Mouse (Mus musculus) c-Kit-positive CD71-negative TER-119-negative erythroid progenitor cells, embryonic 14.5 days (primary cell): ENCODE data around the gene Elmo1.
"Not testable (repeated sequence)": the region's sequence is repeated elsewhere in the genome, so short reads cannot be mapped to it uniquely, and the experiment has no call there.

Experiments used
- DNase-seq: peaks from one replicate; pipeline ENCODE4 v3.0.0-alpha.2; 2013; ENCODE audit warnings: low read depth

Gene Elmo1

GRCm38 (mm10) chr13:20615596-20616469, 525.4 kb downstream of the Elmo1 start:
- DNase-seq, result no peak

- no peak for DNase-seq
Observed at GRCm38 (mm10) chr13:20619946-20620345, 529.5 kb downstream of the Elmo1 start.

GRCm38 (mm10) chr13:20623071-20623850, 532.9 kb downstream of the Elmo1 start:
- no peak for DNase-seq

DNA sequence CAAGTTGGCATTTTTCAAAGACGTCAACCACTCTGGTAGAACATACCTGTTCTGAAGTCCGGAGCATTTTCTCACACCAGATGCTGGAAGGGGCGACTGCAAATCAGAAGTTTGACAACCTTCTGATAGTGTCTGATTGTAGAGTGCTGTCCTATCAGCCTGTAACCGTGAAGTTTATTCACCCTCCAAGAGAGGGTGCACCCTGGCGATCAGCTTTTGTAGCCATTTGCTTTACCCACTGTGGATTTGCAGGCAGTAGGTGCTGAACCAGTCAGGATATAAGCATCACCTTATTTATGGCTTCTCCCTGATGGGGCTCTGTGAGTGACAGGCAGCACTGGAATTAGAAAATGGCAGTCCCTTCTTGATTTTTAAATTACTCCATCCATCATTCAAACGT, 537.4 kb downstream of the Elmo1 start:
- no peak for DNase-seq

- no peak for DNase-seq
Observed at GRCm38 (mm10) chr13:20632477-20632876, 542.1 kb downstream of the Elmo1 start.

- not testable (repeated sequence) for DNase-seq
Observed at GRCm38 (mm10) chr13:20634679-20635078, 544.3 kb downstream of the Elmo1 start.

DNA sequence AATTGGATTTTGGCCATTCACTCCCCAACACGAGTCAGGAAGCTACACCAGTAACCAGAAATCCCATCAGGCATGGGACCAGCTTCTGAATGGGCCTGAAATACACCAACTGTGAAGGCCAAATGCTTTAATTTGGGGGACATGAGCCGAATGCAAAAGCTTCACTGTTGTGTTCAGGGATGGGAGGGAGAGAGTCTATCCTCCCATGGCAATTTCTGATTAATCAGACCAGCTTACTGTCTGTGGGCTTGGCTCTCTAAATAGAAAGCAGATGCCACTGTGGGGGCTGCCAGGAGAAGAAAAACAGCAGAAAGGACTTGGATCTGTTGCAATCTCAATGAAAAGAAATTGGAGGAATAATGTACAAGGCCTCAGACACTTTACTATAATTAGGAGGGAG, 545.2 kb downstream of the Elmo1 start:
- DNase-seq, result no peak
